Comparison of ENCODE assay signal across 10 mouse cellular contexts in the genomic region with DNA sequence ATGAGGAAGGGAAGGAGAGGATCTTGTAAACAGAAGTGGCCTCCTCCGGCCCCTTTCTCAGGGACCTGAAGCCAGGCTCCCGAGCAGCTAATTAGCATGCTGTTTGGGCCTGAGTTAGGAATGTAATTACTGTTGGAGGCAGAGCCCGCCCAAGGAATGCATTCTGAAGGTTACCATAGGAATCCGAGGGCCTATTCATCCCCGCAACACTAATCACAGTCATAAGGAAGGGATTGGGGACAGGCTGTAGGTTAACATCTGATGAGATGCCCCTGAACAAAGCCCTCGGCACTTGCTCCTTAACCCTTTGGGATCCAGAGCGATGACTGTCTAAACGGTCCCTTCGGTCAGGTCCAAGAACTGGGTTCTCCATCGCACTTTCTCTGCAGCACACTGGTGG. TPM values are rescaled to one million over a fixed set of nuclear protein-coding genes. Genes with fewer than 3 reads are reported as not detected.
A peak's percentile ranks its signal among the peaks of the same experiment; 100 is the strongest.
DNase-seq lines count a peak whose midpoint lies in the region; ATAC-seq and TF ChIP-seq lines count a peak whose summit lies in the region.
"Had no signal": no experiment of that assay in that cellular context is flagged by ENCODE, and none has a peak within 500 bp of the region (broad histone marks: within the 10 kb centered on the region; RNA-seq: fewer than 3 reads in every experiment).

No protein-coding gene starts in this region.

- no peak for TF ChIP-seq POLR2A in lung, adult 2 months (IDR thresholded peaks at IDR 0.05; ENCODE audit: borderline replicate concordance, extremely low read depth, low read depth, low read length)
- no peak for TF ChIP-seq POLR2A in thymus, adult 2 months (IDR thresholded peaks at IDR 0.05; ENCODE audit: control insufficient read depth, extremely low read depth, insufficient read depth, low read length, poor library complexity)

- peak overlapping the region; percentile 12 for H3K27ac ChIP-seq in forebrain, embryonic 16.5 days (ENCODE audit: low read length)
- H3K27ac ChIP-seq in limb, embryonic 12.5 days: no peak overlapping the region
- no peak overlapping the region for H3K27ac ChIP-seq in thymus, adult 2 months (ENCODE audit: control insufficient read depth, insufficient read depth, low read length)
- H3K27ac ChIP-seq: limb, embryonic 13.5 days had no signal

- no peak overlapping the region for H3K4me2 ChIP-seq in forebrain, embryonic 16.5 days (ENCODE audit: low read length)
- H3K4me2 ChIP-seq in limb, embryonic 12.5 days: no peak overlapping the region
- H3K4me2 ChIP-seq: limb, embryonic 13.5 days had no signal

- H3K4me1 ChIP-seq in forebrain, embryonic 16.5 days (replicated peaks; ENCODE audit: control insufficient read depth, insufficient read depth, low read length): peaks cover 75% of the 10 kb centered on the region
- H3K4me1 ChIP-seq in limb, embryonic 12.5 days (replicated peaks): peaks cover 92% of the 10 kb centered on the region
- H3K4me1 ChIP-seq in lung, adult 2 months (ENCODE audit: control insufficient read depth, insufficient read depth, low read length): no peaks in the 10 kb centered on the region
- H3K4me1 ChIP-seq in thymus, adult 2 months (replicated peaks; ENCODE audit: control insufficient read depth, insufficient read depth, low read length): no peaks in the 10 kb centered on the region
- H3K4me1 ChIP-seq: megakaryocyte, embryonic 14.5 days had no signal

- no peak overlapping the region for H3K4me3 ChIP-seq in forebrain, embryonic 16.5 days (replicated peaks; ENCODE audit: low read length)
- no peak overlapping the region for H3K4me3 ChIP-seq in limb, embryonic 12.5 days (replicated peaks)
- H3K4me3 ChIP-seq in lung, adult 2 months (replicated peaks; ENCODE audit: extremely low read depth, low read depth, low read length): no peak overlapping the region
- no peak overlapping the region for H3K4me3 ChIP-seq in thymus, adult 2 months (ENCODE audit: control insufficient read depth, insufficient read depth, low read length)
- H3K4me3 ChIP-seq: limb, embryonic 13.5 days; megakaryocyte, embryonic 14.5 days had no signal

- ATAC-seq in forebrain, embryonic 16.5 days: peak; percentile 53
- 0 out of 2 replicates have a peak, but pooled peaks have one; percentile 26 for ATAC-seq in limb, embryonic 12.5 days (ENCODE audit: insufficient number of reproducible peaks, insufficient read depth, low FRiP score, low TSS enrichment, low read depth)

- H3K27me3 ChIP-seq in forebrain, embryonic 16.5 days (replicated peaks; ENCODE audit: control insufficient read depth, insufficient read depth, low read length): no peaks in the 10 kb centered on the region
- no peaks in the 10 kb centered on the region for H3K27me3 ChIP-seq in limb, embryonic 12.5 days
- no peaks in the 10 kb centered on the region for H3K27me3 ChIP-seq in thymus, adult 2 months (ENCODE audit: control insufficient read depth, insufficient read depth, low read length)

- H3K36me3 ChIP-seq in forebrain, embryonic 16.5 days (ENCODE audit: control insufficient read depth, insufficient read depth): no peaks in the 10 kb centered on the region
- H3K36me3 ChIP-seq in limb, embryonic 12.5 days: peaks cover 21% of the 10 kb centered on the region; the same call in 1 of the 2 replicates
- H3K36me3 ChIP-seq in thymus, adult 2 months (ENCODE audit: control insufficient read depth, insufficient read depth, low read length): no peaks in the 10 kb centered on the region

- peak; percentile 28 for DNase-seq in layer of hippocampus, adult 9-11 months
- DNase-seq in layer of hippocampus, postnatal 10 days (ENCODE audit: low spot score in 2 of 2): no peak
- DNase-seq in spleen, postnatal 4 days (ENCODE audit: low spot score in 2 of 2): no peak
- DNase-seq in lung, adult 2 months: no peak
- no peak for DNase-seq in thymus, adult 2 months
- DNase-seq in spleen, adult 18-20 months: no peak

- no peaks in the 10 kb centered on the region for H3K9me3 ChIP-seq in forebrain, embryonic 16.5 days (ENCODE audit: control insufficient read depth, low read length)
- H3K9me3 ChIP-seq in limb, embryonic 12.5 days: no peaks in the 10 kb centered on the region
- H3K9me3 ChIP-seq: limb, embryonic 13.5 days; megakaryocyte, embryonic 14.5 days had no signal

- TF ChIP-seq CTCF in lung, adult 2 months (IDR thresholded peaks at IDR 0.05; ENCODE audit: insufficient read depth, low read length): no peak
- TF ChIP-seq CTCF in thymus, adult 2 months (IDR thresholded peaks at IDR 0.05; ENCODE audit: borderline replicate concordance, control insufficient read depth, extremely low read depth, insufficient read depth, low read length, poor library complexity): no peak

- no peak overlapping the region for H3K9ac ChIP-seq in forebrain, embryonic 16.5 days (replicated peaks; ENCODE audit: low read depth, low read length)
- no peak overlapping the region for H3K9ac ChIP-seq in limb, embryonic 12.5 days (replicated peaks)
- H3K9ac ChIP-seq: limb, embryonic 13.5 days had no signal

- WGBS in forebrain, embryonic 16.5 days: 4% methylated on average over 10 of the region's 10 CpGs
- 20% methylated on average over 10 of the region's 10 CpGs for WGBS in limb, embryonic 12.5 days
- 66% methylated on average over 10 of the region's 10 CpGs for WGBS in lung, adult 2 months
- 91% methylated on average over 10 of the region's 10 CpGs for WGBS in thymus, adult 2 months

RNA-seq across cellular contexts. Expression of a gene that starts 36.7 kb away (rescaled TPM):
- total RNA-seq in layer of hippocampus, postnatal 10 days (2021): 10 to 100 TPM in 1 of 2 experiments, 1 to 10 TPM in 1; 9.8 to 13.5 TPM
- 29.8 and 35.0 TPM in 2 replicates for polyA plus RNA-seq in forebrain, embryonic 16.5 days (2015; fragmentation: Nextera tagmentation; extraction: Ambion mirVana)
- polyA plus RNA-seq in limb, embryonic 12.5 days (2016; fragmentation: Nextera tagmentation; extraction: Ambion mirVana): 97.9 and 115 TPM in 2 replicates
- 17.7 and 18.3 TPM in 2 replicates for polyA plus RNA-seq in lung, adult 2 months (2012; rRNA removed)
- polyA plus RNA-seq in thymus, adult 2 months (2012; rRNA removed): 4.5 and 7.7 TPM in 2 replicates
